Mouse (Mus musculus) intestine, embryonic 14.5 days (tissue): ENCODE measurements around the gene Pax3. TPM values are rescaled to one million over a fixed set of nuclear protein-coding genes. Genes with fewer than 3 reads are reported as not detected.
A peak's percentile ranks its signal among the peaks of the same experiment; 100 is the strongest.

Experiments used
- ATAC-seq: fragments of 200-750 bp; cut with Nextera tagmentation; replicated peaks from 2 replicates; pipeline ENCODE4 v1.8.0; 2017; ENCODE audit warnings: low read depth, moderate number of reproducible peaks, moderate TSS enrichment, moderate library complexity; ENCODE audit not compliant: low FRiP score, low TSS enrichment
- DNase-seq: peaks from one replicate; pipeline ENCODE4 v3.0.0-alpha.2; 2018; ENCODE audit warnings: low spot score
- H3K27ac ChIP-seq: fragments of 300-500 bp; sonication (generic); 2 replicates; pipeline ENCODE4 v1.5.1; 2014; ENCODE audit warnings: low read depth, mild to moderate bottlenecking, control low read depth
- H3K27me3 ChIP-seq: fragments of 300-500 bp; sonication (generic); replicated peaks from 2 replicates; pipeline ENCODE4 v1.6.1; 2014; ENCODE audit warnings: low read length, control low read depth; ENCODE audit not compliant: control insufficient read depth, insufficient read depth
- H3K36me3 ChIP-seq: fragments of 300-500 bp; sonication (generic); 2 replicates; pipeline ENCODE4 v1.6.1; 2014; ENCODE audit warnings: low read length, control low read depth; ENCODE audit not compliant: control insufficient read depth, insufficient read depth
- H3K4me1 ChIP-seq: fragments of 300-500 bp; sonication (generic); replicated peaks from 2 replicates; pipeline ENCODE4 v1.6.1; 2014; ENCODE audit warnings: low read length, control low read depth, mixed read lengths; ENCODE audit not compliant: control insufficient read depth, insufficient read depth
- H3K4me2 ChIP-seq: fragments of 300-500 bp; sonication (generic); 2 replicates; pipeline ENCODE4 v1.6.1; 2014; ENCODE audit warnings: low read length
- H3K4me3 ChIP-seq: fragments of 300-500 bp; sonication (generic); 2 replicates; pipeline ENCODE4 v1.5.1; 2014; ENCODE audit warnings: low read depth, low read length, control low read depth, mixed read lengths
- H3K9ac ChIP-seq: fragments of 300-500 bp; sonication (generic); 2 replicates; pipeline ENCODE4 v1.6.1; 2014; ENCODE audit warnings: mild to moderate bottlenecking, low read length
- H3K9me3 ChIP-seq: fragments of 300-500 bp; sonication (generic); 2 replicates; pipeline ENCODE4 v1.6.1; 2016; ENCODE audit warnings: low read length, control low read depth; ENCODE audit not compliant: control insufficient read depth
- WGBS: fragments of 180-500 bp; shearing (Covaris S2); extraction: QIAGEN DNeasy Blood & Tissue Kit; methylation state at CpG from one replicate; pipeline ENCODE4 v1.1.7; 2014; 5-methylcytosine and 5-hydroxymethylcytosine counted together
- polyA plus RNA-seq: library from polyadenylated mRNA; unstranded; fragments of >200 nt; fragmentation: Nextera tagmentation; extraction: Ambion mirVana; gene quantifications from 2 replicates; pipeline ENCODE4 v1.2.1, GENCODE M21; 2014

Pax3 gene
- polyA plus RNA-seq, 1 experiment from 2014 or later = not detected

DNA sequence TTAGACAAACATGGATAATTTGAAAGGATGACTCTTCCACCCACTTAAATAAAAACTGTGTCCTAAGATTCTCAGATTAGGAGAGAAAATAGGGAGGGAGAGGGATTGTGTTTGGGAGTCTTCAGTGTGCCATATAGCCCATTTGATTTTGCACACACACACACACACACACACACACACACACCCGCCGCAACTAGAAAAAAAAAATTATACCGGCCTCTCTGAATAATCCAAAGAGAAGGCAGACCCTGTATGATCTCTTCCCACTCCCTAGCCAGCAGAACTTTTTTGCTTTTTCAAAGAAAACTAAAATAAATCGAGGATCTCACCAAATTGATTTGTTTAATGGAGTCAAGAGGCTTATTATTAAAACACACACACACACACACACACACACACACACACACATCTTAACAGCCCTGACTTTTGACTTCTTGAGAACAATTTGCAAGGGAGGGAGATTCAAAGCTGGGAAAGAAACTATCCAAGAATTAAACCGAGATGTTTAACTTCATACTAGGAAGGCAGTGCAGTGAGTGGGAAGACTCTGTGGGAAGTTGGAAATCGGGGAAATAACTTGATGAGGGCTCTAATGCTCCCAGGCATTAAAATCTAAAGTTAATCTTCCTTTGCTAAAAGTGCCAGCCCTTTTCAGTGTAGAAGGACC lies 2.4 kb downstream of the Pax3 start:
- H3K9me3 ChIP-seq = no peaks in the 10 kb centered on the region
- H3K4me3 ChIP-seq = no peak overlapping the region
- DNase-seq (no peak), ATAC-seq (no peak)
- H3K4me2 ChIP-seq = no peak overlapping the region
- peaks cover 100% of the 10 kb centered on the region for H3K27me3 ChIP-seq
- H3K4me1 ChIP-seq = peaks cover 8% of the 10 kb centered on the region; the same call in 1 of the 2 replicates
- no peaks in the 10 kb centered on the region for H3K36me3 ChIP-seq
- WGBS = 3% methylated on average over 6 of the region's 6 CpGs
- H3K27ac ChIP-seq = no peak overlapping the region
- no peak overlapping the region for H3K9ac ChIP-seq

- Histone ChIP-seq H3K27ac (no peak overlapping the region), H3K9ac (no peak overlapping the region), H3K9me3 (no peaks in the 10 kb centered on the region), H3K27me3 (peaks cover 100% of the 10 kb centered on the region), H3K36me3 (no peaks in the 10 kb centered on the region), H3K4me3 (no peak overlapping the region), H3K4me2 (no peak overlapping the region), H3K4me1 (peaks cover 9% of the 10 kb centered on the region; the same call in 1 of the 2 replicates)
- ATAC-seq (no peak), DNase-seq (peak; percentile 65)
- WGBS = 2% methylated on average over 20 of the region's 20 CpGs
Observed at GRCm38 (mm10) chr1:78193465-78193991, 3.4 kb downstream of the Pax3 start.

- Histone ChIP-seq H3K27me3 (peaks cover 100% of the 10 kb centered on the region), H3K36me3 (no peaks in the 10 kb centered on the region), H3K9me3 (no peaks in the 10 kb centered on the region), H3K27ac (no peak overlapping the region), H3K4me1 (peaks cover 9% of the 10 kb centered on the region; the same call in 1 of the 2 replicates), H3K4me2 (no peak overlapping the region), H3K9ac (no peak overlapping the region), H3K4me3 (no peak overlapping the region)
- no peak for ATAC-seq
- DNase-seq = peak; percentile 70
- 2% methylated on average over 20 of the region's 20 CpGs for WGBS
Observed at GRCm38 (mm10) chr1:78192746-78193464, 4.0 kb downstream of the Pax3 start.

- Histone ChIP-seq H3K9ac (no peak overlapping the region), H3K36me3 (no peaks in the 10 kb centered on the region), H3K27me3 (peaks cover 100% of the 10 kb centered on the region), H3K4me1 (peaks cover 9% of the 10 kb centered on the region; the same call in 1 of the 2 replicates), H3K9me3 (no peaks in the 10 kb centered on the region), H3K4me3 (no peak overlapping the region), H3K4me2 (no peak overlapping the region), H3K27ac (no peak overlapping the region)
- WGBS = 7% methylated on average over 19 of the region's 19 CpGs
- ATAC-seq (no peak), DNase-seq (no peak)
Observed at GRCm38 (mm10) chr1:78192217-78192735, 4.7 kb downstream of the Pax3 start.

- WGBS = 29% methylated on average over 1 of the region's 1 CpGs
- Histone ChIP-seq H3K4me2 (no peak overlapping the region), H3K4me1 (peaks cover 6% of the 10 kb centered on the region; the same call in 1 of the 2 replicates), H3K9ac (no peak overlapping the region), H3K36me3 (no peaks in the 10 kb centered on the region), H3K4me3 (no peak overlapping the region), H3K27me3 (peaks cover 100% of the 10 kb centered on the region), H3K27ac (no peak overlapping the region), H3K9me3 (no peaks in the 10 kb centered on the region)
- DNase-seq = no peak
- no peak for ATAC-seq
Observed at GRCm38 (mm10) chr1:78191761-78192160, 5.2 kb downstream of the Pax3 start.

DNA sequence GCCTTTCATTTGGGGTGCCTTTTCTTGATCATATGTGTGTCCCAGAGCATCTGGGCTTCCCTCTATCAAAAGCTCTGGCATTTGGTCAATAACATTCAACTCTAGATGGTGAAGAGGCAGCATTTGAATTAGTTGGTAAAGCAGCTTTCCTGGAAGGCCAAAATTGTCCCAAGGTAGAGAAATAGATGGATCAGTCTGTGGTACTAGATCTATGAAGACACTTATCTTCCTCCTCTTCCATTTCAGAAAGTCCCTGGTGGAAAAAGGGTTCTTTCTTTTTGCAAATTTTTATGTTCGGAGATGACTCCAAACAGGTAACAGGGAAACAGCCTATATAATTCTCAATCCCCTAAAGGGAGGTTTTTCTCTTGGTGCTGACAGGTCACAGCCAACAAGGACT lies 5.6 kb downstream of the Pax3 start:
- 32% methylated on average over 1 of the region's 1 CpGs for WGBS
- Histone ChIP-seq H3K27ac (no peak overlapping the region), H3K4me3 (no peak overlapping the region), H3K9me3 (no peaks in the 10 kb centered on the region), H3K36me3 (no peaks in the 10 kb centered on the region), H3K4me2 (no peak overlapping the region), H3K9ac (no peak overlapping the region), H3K4me1 (peaks cover 3% of the 10 kb centered on the region; the same call in 1 of the 2 replicates), H3K27me3 (peaks cover 100% of the 10 kb centered on the region)
- ATAC-seq (no peak), DNase-seq (no peak)

DNA sequence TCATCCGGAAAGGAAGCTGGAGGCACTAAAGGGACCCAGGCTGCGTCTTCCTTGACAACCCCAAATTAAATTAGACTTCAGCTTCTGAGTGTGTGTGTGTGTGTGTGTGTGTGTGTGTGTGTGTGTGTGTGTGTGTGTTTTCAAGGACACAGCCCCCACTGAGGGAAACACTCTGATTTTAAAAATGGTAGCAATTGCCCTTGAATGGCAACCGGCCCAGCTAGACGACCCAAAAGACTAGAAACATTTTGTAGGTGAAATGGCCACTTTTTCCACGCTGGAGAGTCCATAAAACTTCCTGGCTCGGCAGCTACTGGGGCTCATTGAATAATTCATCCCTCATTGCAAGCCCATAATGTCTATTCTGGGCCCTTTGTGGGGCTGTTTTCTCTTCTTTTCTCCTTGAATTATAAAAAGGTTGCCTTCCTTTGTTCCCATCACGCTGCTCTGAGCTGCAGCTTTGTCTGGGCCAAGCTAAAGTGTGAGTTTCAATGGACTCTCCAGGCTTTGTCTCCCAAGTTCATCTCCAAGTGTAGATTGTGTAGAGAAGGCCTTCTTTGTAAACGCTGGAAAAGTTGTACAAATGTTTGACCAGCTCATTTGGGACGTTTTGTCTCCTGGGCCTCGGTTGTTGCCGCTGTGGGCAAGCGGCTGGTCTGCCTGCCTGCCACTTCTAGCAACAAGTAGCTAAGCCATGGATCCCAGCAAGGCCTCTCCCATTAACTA lies 6.4 kb downstream of the Pax3 start:
- no peaks in the 10 kb centered on the region for H3K9me3 ChIP-seq
- H3K9ac ChIP-seq = no peak overlapping the region
- no peak overlapping the region for H3K4me3 ChIP-seq
- peaks cover 100% of the 10 kb centered on the region for H3K27me3 ChIP-seq
- DNase-seq (no peak), ATAC-seq (no peak)
- WGBS = 4% methylated on average over 12 of the region's 12 CpGs
- H3K36me3 ChIP-seq = no peaks in the 10 kb centered on the region
- H3K4me1 ChIP-seq = peaks cover 3% of the 10 kb centered on the region; the same call in 1 of the 2 replicates
- H3K27ac ChIP-seq = no peak overlapping the region
- H3K4me2 ChIP-seq = no peak overlapping the region
